Mouse (Mus musculus) embryonic facial prominence, embryonic 11.5 days (tissue): ENCODE data around the gene Lclat1. TPM values are rescaled to one million over a fixed set of nuclear protein-coding genes. Genes with fewer than 3 reads are reported as not detected.

ENCODE experiments used
- ATAC-seq: fragments of 200-750 bp; cut with Nextera tagmentation; replicated peaks from 2 replicates; pipeline ENCODE4 v1.8.0; 2017; ENCODE audit warnings: low read depth; ENCODE audit not compliant: insufficient number of reproducible peaks, low FRiP score, low TSS enrichment
- DNase-seq: peaks from one replicate; pipeline ENCODE4 v3.0.0-alpha.2; 2015; ENCODE audit warnings: low spot score
- H3K27ac ChIP-seq: fragments of 300-500 bp; sonication (generic); replicated peaks from 2 replicates; pipeline ENCODE4 v1.5.1; 2014; ENCODE audit warnings: mild to moderate bottlenecking, low read depth, low read length, control low read depth
- H3K27me3 ChIP-seq: fragments of 300-500 bp; sonication (generic); 2 replicates; pipeline ENCODE4 v1.6.1; 2014; ENCODE audit warnings: mild to moderate bottlenecking, low read length, moderate library complexity, mixed read lengths; ENCODE audit not compliant: control insufficient read depth, insufficient read depth
- H3K36me3 ChIP-seq: fragments of 300-500 bp; sonication (generic); replicated peaks from 2 replicates; pipeline ENCODE4 v1.6.1; 2014; ENCODE audit warnings: low read depth, mild to moderate bottlenecking, low read length, moderate library complexity, mixed read lengths; ENCODE audit not compliant: control insufficient read depth, insufficient read depth
- H3K4me1 ChIP-seq: fragments of 300-500 bp; sonication (generic); 2 replicates; pipeline ENCODE4 v1.6.1; 2014; ENCODE audit warnings: low read length, mixed read lengths; ENCODE audit not compliant: control insufficient read depth, insufficient read depth
- H3K4me2 ChIP-seq: fragments of 300-500 bp; sonication (generic); 2 replicates; pipeline ENCODE4 v1.6.1; 2014; ENCODE audit warnings: low read depth, mild to moderate bottlenecking, control low read depth, low read length, moderate library complexity
- H3K4me3 ChIP-seq: fragments of 300-500 bp; sonication (generic); 2 replicates; pipeline ENCODE4 v1.5.1; 2014; ENCODE audit warnings: low read depth, low read length, control low read depth
- H3K9ac ChIP-seq: fragments of 300-500 bp; sonication (generic); replicated peaks from 2 replicates; pipeline ENCODE4 v1.6.1; 2014; ENCODE audit warnings: mild to moderate bottlenecking, control low read depth, low read length
- H3K9me3 ChIP-seq: fragments of 300-500 bp; sonication (generic); replicated peaks from 2 replicates; pipeline ENCODE4 v1.6.1; 2016; ENCODE audit warnings: mild to moderate bottlenecking, low read length, inconsistent platforms, mixed read lengths; ENCODE audit not compliant: control insufficient read depth
- WGBS: fragments of 180-500 bp; shearing (Covaris S2); extraction: QIAGEN DNeasy Blood & Tissue Kit; methylation state at CpG from one replicate; pipeline ENCODE4 v1.1.7; 2014; 5-methylcytosine and 5-hydroxymethylcytosine counted together
- polyA plus RNA-seq: library from polyadenylated mRNA; unstranded; fragments of >200 nt; fragmentation: Nextera tagmentation; extraction: Ambion mirVana; gene quantifications from 2 replicates; pipeline ENCODE4 v1.2.1, GENCODE M21; 2014

Lclat1 gene
- polyA plus RNA-seq, 1 experiment from 2014 or later = 19.3 TPM

DNA sequence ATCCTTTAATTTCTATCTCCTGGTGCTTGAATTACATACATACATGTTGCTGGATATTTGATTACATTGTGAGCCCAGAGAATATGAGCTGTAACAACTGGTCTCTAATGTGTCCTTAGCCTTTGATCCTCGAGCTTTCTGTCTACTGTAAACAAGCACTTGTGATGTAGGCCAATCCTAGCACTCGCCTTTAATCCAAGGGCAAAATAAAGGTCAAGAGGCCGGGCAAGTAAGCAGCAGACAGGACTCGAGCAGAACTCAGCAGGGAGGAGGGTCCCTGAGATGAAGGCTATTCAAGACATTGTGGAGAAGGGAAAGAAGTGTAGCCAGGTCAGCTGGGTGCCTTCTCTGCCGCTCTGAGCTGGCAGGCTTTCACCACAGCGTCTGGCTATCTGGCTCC lies 4.8 kb downstream of the Lclat1 start:
- WGBS = 16% methylated on average over 6 of the region's 6 CpGs

DNA sequence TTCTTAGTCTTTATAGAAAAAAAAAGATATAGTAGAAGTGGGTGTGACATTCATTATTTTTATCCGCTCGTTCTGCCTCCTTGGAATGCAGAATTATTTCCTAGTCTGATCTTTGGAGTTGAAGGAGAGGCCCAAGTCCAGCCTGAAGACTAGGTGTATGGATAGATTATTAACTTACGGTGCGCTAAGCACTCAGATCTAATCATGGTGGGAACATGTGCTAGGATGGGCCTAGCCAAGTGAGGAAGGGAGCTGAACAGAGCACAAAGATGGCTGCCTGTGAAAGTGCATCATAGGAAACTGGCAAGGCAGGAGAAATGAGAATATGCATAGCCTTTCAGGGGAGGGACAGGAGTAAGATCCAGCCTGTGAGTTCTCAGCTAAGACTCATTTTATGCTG lies 5.4 kb downstream of the Lclat1 start:
- Histone ChIP-seq H3K27me3 (no peaks in the 10 kb centered on the region), H3K4me1 (no peaks in the 10 kb centered on the region), H3K36me3 (no peaks in the 10 kb centered on the region), H3K9me3 (no peaks in the 10 kb centered on the region), H3K9ac (no peak overlapping the region), H3K27ac (no peak overlapping the region), H3K4me3 (no peak overlapping the region), H3K4me2 (no peak overlapping the region)
- no peak for DNase-seq
- ATAC-seq = no peak
- WGBS = 93% methylated on average over 4 of the region's 4 CpGs

More for the DNA sequence above, 4.8 kb downstream of the Lclat1 start:
- H3K4me2 ChIP-seq = no peak overlapping the region
- no peaks in the 10 kb centered on the region for H3K27me3 ChIP-seq
- no peak overlapping the region for H3K27ac ChIP-seq
- H3K4me1 ChIP-seq = no peaks in the 10 kb centered on the region
- no peak overlapping the region for H3K4me3 ChIP-seq
- no peaks in the 10 kb centered on the region for H3K36me3 ChIP-seq
- ATAC-seq (no peak), DNase-seq (no peak)
- H3K9me3 ChIP-seq = no peaks in the 10 kb centered on the region
- no peak overlapping the region for H3K9ac ChIP-seq

- DNase-seq = no peak
- Histone ChIP-seq H3K27me3 (no peaks in the 10 kb centered on the region), H3K36me3 (no peaks in the 10 kb centered on the region), H3K27ac (no peak overlapping the region), H3K9me3 (no peaks in the 10 kb centered on the region), H3K4me2 (no peak overlapping the region), H3K9ac (no peak overlapping the region), H3K4me3 (no peak overlapping the region), H3K4me1 (no peaks in the 10 kb centered on the region)
- 94% methylated on average over 3 of the region's 3 CpGs for WGBS
- no peak for ATAC-seq
These were observed 10.3 kb downstream of the Lclat1 start for GRCm38 (mm10) chr17:73118134-73118533.

- H3K27ac ChIP-seq = no peak overlapping the region
- no peaks in the 10 kb centered on the region for H3K36me3 ChIP-seq
- 77% methylated on average over 4 of the region's 4 CpGs for WGBS
- no peaks in the 10 kb centered on the region for H3K9me3 ChIP-seq
- no peak overlapping the region for H3K4me2 ChIP-seq
- no peak overlapping the region for H3K4me3 ChIP-seq
- ATAC-seq = no peak
- no peak for DNase-seq
- H3K4me1 ChIP-seq = no peaks in the 10 kb centered on the region
- no peak overlapping the region for H3K9ac ChIP-seq
- no peaks in the 10 kb centered on the region for H3K27me3 ChIP-seq
These were observed 10.9 kb downstream of the Lclat1 start for GRCm38 (mm10) chr17:73118702-73119101.

DNA sequence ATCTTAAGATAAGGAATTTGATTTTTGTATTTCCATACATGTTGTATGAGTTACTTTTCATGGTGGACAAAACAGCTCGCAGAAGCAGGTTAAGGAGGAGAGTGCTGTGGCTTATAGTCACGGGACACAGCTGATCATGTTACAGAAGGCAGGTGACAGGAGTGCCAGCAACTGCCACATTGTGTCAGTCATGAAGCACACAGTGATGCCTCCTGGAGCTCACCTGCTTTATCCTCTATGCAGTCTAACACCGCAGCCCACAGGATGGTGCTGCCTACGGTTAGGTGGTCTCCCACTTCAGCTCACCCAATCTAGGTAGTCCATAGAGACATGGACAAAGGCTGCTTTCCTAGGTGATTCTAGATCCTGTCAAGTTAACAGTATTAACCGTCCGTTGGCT lies 11.4 kb downstream of the Lclat1 start:
- Histone ChIP-seq H3K9ac (no peak overlapping the region), H3K9me3 (no peaks in the 10 kb centered on the region), H3K4me1 (no peaks in the 10 kb centered on the region), H3K4me3 (no peak overlapping the region), H3K27me3 (no peaks in the 10 kb centered on the region), H3K27ac (no peak overlapping the region), H3K4me2 (no peak overlapping the region), H3K36me3 (no peaks in the 10 kb centered on the region)
- DNase-seq (no peak), ATAC-seq (no peak)
- 80% methylated on average over 6 of the region's 6 CpGs for WGBS

GRCm38 (mm10) chr17:73120545-73120944 lies 12.8 kb downstream of the Lclat1 start:
- H3K4me2 ChIP-seq = no peak overlapping the region
- no peaks in the 10 kb centered on the region for H3K9me3 ChIP-seq
- no peaks in the 10 kb centered on the region for H3K4me1 ChIP-seq
- no peak overlapping the region for H3K9ac ChIP-seq
- no peak overlapping the region for H3K4me3 ChIP-seq
- no peak overlapping the region for H3K27ac ChIP-seq
- ATAC-seq = no peak
- H3K36me3 ChIP-seq = no peaks in the 10 kb centered on the region
- no peaks in the 10 kb centered on the region for H3K27me3 ChIP-seq
- DNase-seq = no peak
- 75% methylated on average over 5 of the region's 5 CpGs for WGBS

DNA sequence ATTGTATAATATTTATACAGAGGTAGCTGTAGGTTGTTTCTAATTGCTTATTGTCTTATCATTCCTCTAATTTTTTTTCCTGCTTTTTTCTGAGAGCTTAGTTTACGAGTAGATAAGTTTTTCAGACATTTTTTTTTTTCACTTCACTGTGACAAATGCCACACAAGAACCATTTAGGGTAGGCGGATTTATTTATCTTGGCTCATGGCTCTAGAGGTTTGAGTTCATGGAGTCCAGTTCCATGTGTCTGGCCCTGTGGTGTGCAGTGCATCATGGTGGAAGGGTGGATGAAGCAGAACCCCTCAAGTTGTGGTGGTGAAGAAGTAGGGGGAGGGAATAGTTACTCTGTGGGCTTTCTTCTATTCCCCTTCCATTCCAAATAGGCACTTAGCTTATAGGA lies 13.9 kb downstream of the Lclat1 start:
- WGBS = 85% methylated on average over 2 of the region's 2 CpGs
- ATAC-seq (no peak), DNase-seq (no peak)
- H3K9ac ChIP-seq = no peak overlapping the region
- no peak overlapping the region for H3K4me2 ChIP-seq
- no peaks in the 10 kb centered on the region for H3K27me3 ChIP-seq
- H3K4me3 ChIP-seq = no peak overlapping the region
- no peaks in the 10 kb centered on the region for H3K4me1 ChIP-seq
- no peak overlapping the region for H3K27ac ChIP-seq
- H3K9me3 ChIP-seq = no peaks in the 10 kb centered on the region
- no peaks in the 10 kb centered on the region for H3K36me3 ChIP-seq

DNA sequence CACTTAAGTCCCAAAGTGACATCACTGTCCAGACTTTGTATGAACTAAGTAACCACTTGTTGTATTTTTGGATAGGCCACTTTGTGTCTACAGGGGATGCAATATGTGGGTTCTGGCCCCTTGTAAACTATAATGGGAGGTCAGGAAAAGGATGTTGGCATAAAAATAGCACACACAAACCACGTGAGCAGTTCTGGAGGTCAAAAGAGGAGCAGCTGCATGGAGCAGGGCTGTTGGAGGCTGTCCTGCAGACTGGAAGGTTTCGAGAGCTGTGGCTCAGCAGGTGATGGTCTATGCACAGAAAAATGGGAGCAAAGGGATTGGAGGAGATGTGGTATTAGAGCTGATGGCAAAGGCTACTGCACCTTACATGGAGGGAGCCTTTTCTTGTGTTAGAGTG lies 18.6 kb downstream of the Lclat1 start:
- 78% methylated on average over 2 of the region's 2 CpGs for WGBS
- Histone ChIP-seq H3K27ac (no peak overlapping the region), H3K9ac (no peak overlapping the region), H3K9me3 (no peaks in the 10 kb centered on the region), H3K36me3 (no peaks in the 10 kb centered on the region), H3K4me1 (no peaks in the 10 kb centered on the region), H3K4me3 (no peak overlapping the region), H3K4me2 (no peak overlapping the region), H3K27me3 (no peaks in the 10 kb centered on the region)
- DNase-seq (no peak), ATAC-seq (no peak)

- ATAC-seq = no peak
- Histone ChIP-seq H3K27me3 (no peaks in the 10 kb centered on the region), H3K27ac (no peak overlapping the region)
These were observed 19.1 kb downstream of the Lclat1 start for GRCm38 (mm10) chr17:73126903-73127302.

More at GRCm38 (mm10) chr17:73126903-73127302, 19.1 kb downstream of the Lclat1 start:
- no peaks in the 10 kb centered on the region for H3K36me3 ChIP-seq
- no peak overlapping the region for H3K9ac ChIP-seq
- no peaks in the 10 kb centered on the region for H3K4me1 ChIP-seq
- H3K4me3 ChIP-seq = no peak overlapping the region
- DNase-seq = no peak
- no peaks in the 10 kb centered on the region for H3K9me3 ChIP-seq
- H3K4me2 ChIP-seq = no peak overlapping the region
